Comparison of ENCODE assay signal across 14 mouse cellular contexts in genomic region chr2:180444957-180445785, GRCm38 (mm10). TPM values are rescaled to one million over a fixed set of nuclear protein-coding genes. Genes with fewer than 3 reads are reported as not detected.
DNase-seq lines count a peak whose midpoint lies in the region; ATAC-seq and TF ChIP-seq lines count a peak whose summit lies in the region.
"Had no signal": no experiment of that assay in that cellular context is flagged by ENCODE, and none has a peak within 500 bp of the region (broad histone marks: within the 10 kb centered on the region; RNA-seq: fewer than 3 reads in every experiment).

No protein-coding gene starts in this region.

- WGBS in midbrain, embryonic 14.5 days: 47% methylated on average over 9 of the region's 9 CpGs
- 40% methylated on average over 9 of the region's 9 CpGs for WGBS in midbrain, embryonic 15.5 days

- H3K4me3 ChIP-seq in midbrain, embryonic 14.5 days (replicated peaks; ENCODE audit: low read depth, low read length): no peak overlapping the region
- H3K4me3 ChIP-seq in midbrain, embryonic 15.5 days: no peak overlapping the region
- no peak overlapping the region for H3K4me3 ChIP-seq in MEL (ENCODE audit: control insufficient read depth in 1 of 2, insufficient read depth in 1 of 2, low read depth in 2 of 2, low read length in 2 of 2)
- no peak overlapping the region for H3K4me3 ChIP-seq in embryonic fibroblast, embryonic 13.5 days (ENCODE audit: insufficient read depth, low read length)
- H3K4me3 ChIP-seq: forebrain, embryonic 13.5 days; heart, embryonic 15.5 days; myocyte had no signal

- H3K79me2 ChIP-seq in MEL (ENCODE audit: control insufficient read depth, insufficient read depth, low read length, poor library complexity): no peaks in the 10 kb centered on the region

- no peak overlapping the region for H3K27ac ChIP-seq in midbrain, embryonic 14.5 days (replicated peaks; ENCODE audit: low read depth, low read length)
- no peak overlapping the region for H3K27ac ChIP-seq in midbrain, embryonic 15.5 days
- H3K27ac ChIP-seq in MEL (ENCODE audit: control insufficient read depth, low read depth, low read length): no peak overlapping the region
- peak overlapping the region; percentile 86; the same call in 1 of the 2 replicates for H3K27ac ChIP-seq in embryonic fibroblast, embryonic 13.5 days (ENCODE audit: insufficient read depth, low read length)
- H3K27ac ChIP-seq: forebrain, embryonic 13.5 days; heart, embryonic 15.5 days had no signal

- no peaks in the 10 kb centered on the region for H3K9me3 ChIP-seq in midbrain, embryonic 14.5 days (ENCODE audit: control insufficient read depth, low read length)
- H3K9me3 ChIP-seq in midbrain, embryonic 15.5 days: no peaks in the 10 kb centered on the region
- H3K9me3 ChIP-seq in MEL (replicated peaks; ENCODE audit: insufficient read depth, low read length): no peaks in the 10 kb centered on the region
- H3K9me3 ChIP-seq: forebrain, embryonic 13.5 days; G1E; heart, embryonic 15.5 days had no signal

- no peak for TF ChIP-seq POLR2A in MEL (IDR thresholded peaks at IDR 0.05; ENCODE audit: control insufficient read depth in 1 of 2, insufficient read depth in 1 of 2, low read depth in 1 of 2, low read length in 2 of 2, poor library complexity in 1 of 2)
- no peak for TF ChIP-seq POLR2A in embryonic fibroblast, embryonic 13.5 days (IDR thresholded peaks at IDR 0.05; ENCODE audit: low read depth, low read length)

- H3K4me2 ChIP-seq in midbrain, embryonic 14.5 days (ENCODE audit: low read length): no peak overlapping the region
- H3K4me2 ChIP-seq in midbrain, embryonic 15.5 days: no peak overlapping the region
- H3K4me2 ChIP-seq: forebrain, embryonic 13.5 days; heart, embryonic 15.5 days had no signal

- H3K36me3 ChIP-seq in midbrain, embryonic 14.5 days (ENCODE audit: control insufficient read depth, insufficient read depth, low read length): no peaks in the 10 kb centered on the region
- H3K36me3 ChIP-seq in midbrain, embryonic 15.5 days (replicated peaks): no peaks in the 10 kb centered on the region
- H3K36me3 ChIP-seq in MEL (ENCODE audit: control insufficient read depth in 1 of 2, insufficient read depth in 2 of 2, low read length in 2 of 2): no peaks in the 10 kb centered on the region
- H3K36me3 ChIP-seq: G1E; heart, embryonic 15.5 days had no signal

- TF ChIP-seq RAD21 in MEL (IDR thresholded peaks at IDR 0.05; ENCODE audit: low read depth, low read length): no peak

- TF ChIP-seq CTCF in MEL (IDR thresholded peaks at IDR 0.05 in 2 of 3, conservative IDR thresholded peaks at IDR 0.05 in 1 of 3; ENCODE audit: control insufficient read depth in 1 of 3, insufficient read depth in 1 of 3, low read depth in 2 of 3, low read length in 3 of 3, poor library complexity in 1 of 3, severe bottlenecking in 1 of 3): no peak
- TF ChIP-seq CTCF in embryonic fibroblast, embryonic 13.5 days (IDR thresholded peaks at IDR 0.05; ENCODE audit: borderline replicate concordance, insufficient read depth, low read length): no peak

- no peak overlapping the region for H3K9ac ChIP-seq in midbrain, embryonic 14.5 days (replicated peaks; ENCODE audit: low read length)
- no peak overlapping the region for H3K9ac ChIP-seq in midbrain, embryonic 15.5 days
- H3K9ac ChIP-seq in MEL (ENCODE audit: control insufficient read depth, low read depth, low read length, poor library complexity, severe bottlenecking): no peak overlapping the region
- H3K9ac ChIP-seq: forebrain, embryonic 13.5 days; heart, embryonic 15.5 days had no signal

- H3K27me3 ChIP-seq in midbrain, embryonic 14.5 days (ENCODE audit: control insufficient read depth, insufficient read depth, low read length): no peaks in the 10 kb centered on the region
- H3K27me3 ChIP-seq in midbrain, embryonic 15.5 days (replicated peaks): peaks cover 5% of the 10 kb centered on the region; the same call in 1 of the 2 replicates
- H3K27me3 ChIP-seq in MEL (ENCODE audit: control insufficient read depth in 1 of 2, insufficient read depth in 2 of 2, low read length in 2 of 2): no peaks in the 10 kb centered on the region

- peak; percentile 44 for DNase-seq in midbrain, embryonic 14.5 days
- DNase-seq in MEL (ENCODE audit: low read depth, low spot score): peak; percentile 37
- DNase-seq in thymus, postnatal 25 days: peak; percentile 32
- no peak for DNase-seq in urinary bladder, postnatal 4 days (ENCODE audit: low spot score in 2 of 2)
- no peak for DNase-seq in gastrocnemius, postnatal 25 days
- DNase-seq: cerebellum, adult 9-11 months had no signal

- no peak for TF ChIP-seq EP300 in MEL (IDR thresholded peaks at IDR 0.05; ENCODE audit: low read depth in 1 of 2, low read length in 2 of 2)

- no peak for ATAC-seq in midbrain, embryonic 14.5 days (ENCODE audit: low FRiP score, low TSS enrichment)
- ATAC-seq in midbrain, embryonic 15.5 days (replicated peaks): no peak
- ATAC-seq: forebrain, embryonic 13.5 days; hindbrain, embryonic 16.5 days had no signal

- H3K4me1 ChIP-seq in midbrain, embryonic 14.5 days (ENCODE audit: control insufficient read depth, insufficient read depth, low read length): no peaks in the 10 kb centered on the region
- H3K4me1 ChIP-seq in midbrain, embryonic 15.5 days: no peaks in the 10 kb centered on the region
- H3K4me1 ChIP-seq in MEL (ENCODE audit: control insufficient read depth in 1 of 2, insufficient read depth in 2 of 2, low read length in 2 of 2): no peaks in the 10 kb centered on the region
- H3K4me1 ChIP-seq in embryonic fibroblast, embryonic 13.5 days (ENCODE audit: control insufficient read depth, insufficient read depth, low read length): peaks cover 10% of the 10 kb centered on the region

TF ChIP-seq in MEL, 35 proteins besides CTCF, POLR2A, EP300 and RAD21:
- no peak for TF ChIP-seq TBP (IDR thresholded peaks at IDR 0.05; ENCODE audit: low read depth, low read length)
- no peak for TF ChIP-seq TAL1 (IDR thresholded peaks at IDR 0.05; ENCODE audit: low read length)
- no peak for TF ChIP-seq POLR2AphosphoS5 (IDR thresholded peaks at IDR 0.05; ENCODE audit: borderline replicate concordance, low read depth, low read length)

RNA-seq across cellular contexts. Expression of gene Slco4a1, which starts 10.9 kb away (rescaled TPM):
- polyA plus RNA-seq in midbrain, embryonic 14.5 days (2014; fragmentation: Nextera tagmentation; extraction: Ambion mirVana): 1.0 and 1.1 TPM in 2 replicates
- polyA plus RNA-seq in midbrain, embryonic 15.5 days (2015; fragmentation: Nextera tagmentation; extraction: Ambion mirVana): 1.5 and 1.7 TPM in 2 replicates
- not detected in 2 replicates for total RNA-seq in MEL (2012; rRNA removed)
- not detected for polyA plus RNA-seq in MEL (2012; ENCODE audit: insufficient read depth in 1 of 2, insufficient read length in 2 of 2, low read depth in 1 of 2, low replicate concordance in 2 of 2, missing spikeins in 1 of 2)
- polyA plus RNA-seq in embryonic fibroblast, embryonic 13.5 days (2011; ENCODE audit: insufficient read length, low read depth, missing spikeins): 4.2 and 8.0 TPM in 2 replicates
- not detected for total RNA-seq in gastrocnemius, postnatal 25 days (2021)
- polyA plus RNA-seq: G1E had no signal

RNA-seq across cellular contexts. Expression of gene Ntsr1, which starts 54.6 kb away (rescaled TPM):
- polyA plus RNA-seq in midbrain, embryonic 14.5 days (2014; fragmentation: Nextera tagmentation; extraction: Ambion mirVana): 0.89 and 1.3 TPM in 2 replicates
- polyA plus RNA-seq in midbrain, embryonic 15.5 days (2015; fragmentation: Nextera tagmentation; extraction: Ambion mirVana): 2.2 and 3.2 TPM in 2 replicates
- not detected in 2 replicates for total RNA-seq in MEL (2012; rRNA removed)
- polyA plus RNA-seq in MEL (2012; ENCODE audit: insufficient read depth in 1 of 2, insufficient read length in 2 of 2, low read depth in 1 of 2, low replicate concordance in 2 of 2, missing spikeins in 1 of 2): not detected
- polyA plus RNA-seq in embryonic fibroblast, embryonic 13.5 days (2011; ENCODE audit: insufficient read length, low read depth, missing spikeins): not detected in 2 replicates
- total RNA-seq in gastrocnemius, postnatal 25 days (2021): not detected
- polyA plus RNA-seq: G1E; limb, embryonic 11.5 days; myocyte had no signal

Comparison
In these comparisons a context has a peak if more than half of its experiments do, and no peak if none do; other contexts are left out.
1. DNase-seq: peak in midbrain, embryonic 14.5 days (single experiment), MEL (single experiment) and thymus, postnatal 25 days (single experiment); none in urinary bladder, postnatal 4 days (0 of 2) and gastrocnemius, postnatal 25 days (single experiment).